12 mouse cellular contexts compared by ENCODE assay signal in genomic region chr11:117729341-117729740, GRCm38 (mm10). TPM values are rescaled to one million over a fixed set of nuclear protein-coding genes. Genes with fewer than 3 reads are reported as not detected.
A peak's percentile ranks its signal among the peaks of the same experiment; 100 is the strongest.
DNase-seq lines count a peak whose midpoint lies in the region; ATAC-seq lines count a peak whose summit lies in the region.
"Had no signal": no experiment of that assay in that cellular context is flagged by ENCODE, and none has a peak within 500 bp of the region (broad histone marks: within the 10 kb centered on the region; RNA-seq: fewer than 3 reads in every experiment).

No protein-coding gene starts in this region.

- 37% methylated on average over 3 of the region's 3 CpGs for WGBS in heart, embryonic 15.5 days
- WGBS in limb, embryonic 12.5 days, result 87% methylated on average over 3 of the region's 3 CpGs
- WGBS in limb, embryonic 10.5 days, result 88% methylated on average over 3 of the region's 3 CpGs

- peaks cover 34% of the 10 kb centered on the region for H3K4me1 ChIP-seq in heart, embryonic 15.5 days (replicated peaks)
- H3K4me1 ChIP-seq in limb, embryonic 12.5 days (replicated peaks), result peaks cover 8% of the 10 kb centered on the region; the same call in 1 of the 2 replicates
- no peaks in the 10 kb centered on the region for H3K4me1 ChIP-seq in limb, embryonic 10.5 days
- H3K4me1 ChIP-seq: midbrain, embryonic 13.5 days had no signal

- H3K4me2 ChIP-seq in heart, embryonic 15.5 days, result no peak overlapping the region
- no peak overlapping the region for H3K4me2 ChIP-seq in limb, embryonic 12.5 days
- H3K4me2 ChIP-seq: midbrain, embryonic 13.5 days had no signal

- H3K9me3 ChIP-seq in heart, embryonic 15.5 days (replicated peaks), result no peaks in the 10 kb centered on the region
- no peaks in the 10 kb centered on the region for H3K9me3 ChIP-seq in limb, embryonic 12.5 days
- no peaks in the 10 kb centered on the region for H3K9me3 ChIP-seq in limb, embryonic 10.5 days (replicated peaks)
- H3K9me3 ChIP-seq: midbrain, embryonic 13.5 days had no signal

- no peaks in the 10 kb centered on the region for H3K27me3 ChIP-seq in heart, embryonic 15.5 days
- no peaks in the 10 kb centered on the region for H3K27me3 ChIP-seq in limb, embryonic 12.5 days
- no peaks in the 10 kb centered on the region for H3K27me3 ChIP-seq in limb, embryonic 10.5 days (ENCODE audit: low read depth, poor library complexity, severe bottlenecking)
- H3K27me3 ChIP-seq: midbrain, embryonic 13.5 days had no signal

- no peak for DNase-seq in heart, postnatal 14 days
- DNase-seq in limb, embryonic 10.5 days (ENCODE audit: low spot score), result no peak
- DNase-seq in adipocyte (ENCODE audit: low spot score), result peak; percentile 65
- DNase-seq in kidney, postnatal 36 days, result peak; percentile 20
- DNase-seq in urinary bladder, postnatal 4 days (ENCODE audit: low spot score in 2 of 2), result no peak
- no peak for DNase-seq in left cerebral cortex, adult 11 months (ENCODE audit: low spot score)
- DNase-seq: cerebellum, adult 9-10 months had no signal

- ATAC-seq in heart, embryonic 15.5 days (replicated peaks; ENCODE audit: insufficient number of reproducible peaks, insufficient read depth, low FRiP score, low read depth), result peak; percentile 52; the same call in 1 of the 2 replicates
- ATAC-seq in limb, embryonic 12.5 days (ENCODE audit: insufficient number of reproducible peaks, insufficient read depth, low FRiP score, low TSS enrichment, low read depth), result no peak
- ATAC-seq: forebrain, embryonic 16.5 days; intestine, postnatal 0 days; midbrain, embryonic 13.5 days had no signal

- intact Hi-C loops in heart, postnatal 14 days (cut with DNase I), result no loop called here

- H3K9ac ChIP-seq in heart, embryonic 15.5 days, result no peak overlapping the region
- H3K9ac ChIP-seq in limb, embryonic 12.5 days (replicated peaks), result no peak overlapping the region
- H3K9ac ChIP-seq: midbrain, embryonic 13.5 days had no signal

- H3K4me3 ChIP-seq in heart, embryonic 15.5 days, result no peak overlapping the region
- no peak overlapping the region for H3K4me3 ChIP-seq in limb, embryonic 12.5 days (replicated peaks)
- H3K4me3 ChIP-seq in limb, embryonic 10.5 days, result no peak overlapping the region
- H3K4me3 ChIP-seq: midbrain, embryonic 13.5 days had no signal

- peak overlapping the region; percentile 48 for H3K27ac ChIP-seq in heart, embryonic 15.5 days
- peak overlapping the region; percentile 66; the same call in 1 of the 2 replicates for H3K27ac ChIP-seq in limb, embryonic 12.5 days
- H3K27ac ChIP-seq in limb, embryonic 10.5 days, result no peak overlapping the region
- H3K27ac ChIP-seq: midbrain, embryonic 13.5 days had no signal

- H3K36me3 ChIP-seq in heart, embryonic 15.5 days, result 0 out of 2 replicates have a peak, but pooled peaks cover 8% of the 10 kb centered on the region
- peaks cover 36% of the 10 kb centered on the region for H3K36me3 ChIP-seq in limb, embryonic 12.5 days
- H3K36me3 ChIP-seq in limb, embryonic 10.5 days, result peaks cover 26% of the 10 kb centered on the region

RNA-seq across cellular contexts. Expression of gene Tmc8, which starts 52.5 kb away (rescaled TPM):
- polyA plus RNA-seq in heart, embryonic 15.5 days (2015; fragmentation: Nextera tagmentation; extraction: Ambion mirVana), result 2.7 and 3.8 TPM in 2 replicates
- 1 to 10 TPM; 5.0 to 7.3 TPM for total RNA-seq in heart, postnatal 14 days (2021)
- polyA plus RNA-seq in limb, embryonic 12.5 days (2016; fragmentation: Nextera tagmentation; extraction: Ambion mirVana), result 0.53 and 1.2 TPM in 2 replicates
- 1.4 and 1.5 TPM in 2 replicates for polyA plus RNA-seq in limb, embryonic 10.5 days (2016; fragmentation: Nextera tagmentation; extraction: Ambion mirVana)

RNA-seq across cellular contexts. Expression of gene Tmc6, which starts 52.7 kb away (rescaled TPM):
- polyA plus RNA-seq in heart, embryonic 15.5 days (2015; fragmentation: Nextera tagmentation; extraction: Ambion mirVana), result 20.9 and 28.3 TPM in 2 replicates
- total RNA-seq in heart, postnatal 14 days (2021), result 10 to 100 TPM; 27.0 to 30.2 TPM
- polyA plus RNA-seq in limb, embryonic 12.5 days (2016; fragmentation: Nextera tagmentation; extraction: Ambion mirVana), result 20.3 and 22.4 TPM in 2 replicates
- polyA plus RNA-seq in limb, embryonic 10.5 days (2016; fragmentation: Nextera tagmentation; extraction: Ambion mirVana), result 25.1 and 28.2 TPM in 2 replicates

Comparison
In these comparisons a context has a peak if more than half of its experiments do, and no peak if none do; other contexts are left out.
1. DNase-seq: peak in adipocyte (single experiment) and kidney, postnatal 36 days (2 of 2); none in heart, postnatal 14 days (0 of 2), limb, embryonic 10.5 days (single experiment), urinary bladder, postnatal 4 days (0 of 2) and left cerebral cortex, adult 11 months (single experiment).